Mouse (Mus musculus): ENCODE measurements around the gene Spaca1.
"Not testable (repeated sequence)": the region's sequence is repeated elsewhere in the genome, so short reads cannot be mapped to it uniquely, and the experiment has no call there.

Spaca1 gene

GRCm38 (mm10) chr4:34049571-34050255 is at the start of gene Spaca1:
Gene Spaca1 (minus strand): TSS chr4:34050191.
- DNase-seq (ENCODE audit: low read depth): no peak

GRCm38 (mm10) chr4:34087286-34087685 is 37.3 kb upstream of the Spaca1 start:
- DNase-seq (ENCODE audit: low read depth): not testable (repeated sequence)

GRCm38 (mm10) chr4:34081064-34081463 is 31.1 kb upstream of the Spaca1 start:
- no peak for DNase-seq (ENCODE audit: low read depth)

- DNase-seq (ENCODE audit: low read depth): no peak
Observed at GRCm38 (mm10) chr4:34069002-34069401, 19.0 kb upstream of the Spaca1 start.

GRCm38 (mm10) chr4:34058320-34058719 is 8.3 kb upstream of the Spaca1 start:
- no peak for DNase-seq (ENCODE audit: low read depth)

DNA sequence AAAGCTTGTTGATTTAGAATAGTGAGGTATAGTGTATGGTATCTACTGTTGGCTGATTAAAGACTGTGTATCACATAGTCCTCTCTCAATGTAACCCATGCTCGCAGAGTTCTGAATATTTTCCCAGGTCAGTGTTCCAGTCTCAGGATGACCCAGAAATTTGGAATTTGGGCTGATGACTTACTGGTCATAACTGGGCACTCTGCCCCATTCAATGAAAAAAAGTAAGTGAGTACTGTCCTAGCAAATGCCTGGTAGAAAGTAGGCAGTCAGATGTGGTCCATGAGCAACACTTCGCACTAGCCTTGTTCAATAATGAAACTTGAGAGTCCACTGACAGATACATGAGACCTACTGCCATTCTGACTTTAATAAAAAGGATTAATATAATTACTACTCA is 23.2 kb downstream of the Spaca1 start:
- DNase-seq (ENCODE audit: low read depth): peak; percentile 29

GRCm38 (mm10) chr4:34021456-34021855 is 28.5 kb downstream of the Spaca1 start:
- DNase-seq (ENCODE audit: low read depth): no peak

GRCm38 (mm10) chr4:33996382-33996781 is 53.6 kb downstream of the Spaca1 start:
- DNase-seq (ENCODE audit: low read depth): no peak

GRCm38 (mm10) chr4:33992687-33993086 is 57.3 kb downstream of the Spaca1 start:
- no peak for DNase-seq (ENCODE audit: low read depth)

GRCm38 (mm10) chr4:33988466-33989089 is 61.4 kb downstream of the Spaca1 start:
- no peak for DNase-seq (ENCODE audit: low read depth)

Data from NIH3T3 (cell line).